Mouse (Mus musculus) heart, embryonic 10.5 days (tissue): ENCODE results near the gene Plxna4. TPM values are rescaled to one million over a fixed set of nuclear protein-coding genes. Genes with fewer than 3 reads are reported as not detected.

Experiments
- DNase-seq: peaks from one replicate; pipeline ENCODE4 v3.0.0-alpha.2; 2017; ENCODE audit warnings: low spot score
- H3K27ac ChIP-seq: fragments of 300-500 bp; sonication (generic); 2 replicates; pipeline ENCODE4 v1.5.1; 2016; ENCODE audit warnings: mild to moderate bottlenecking
- H3K27me3 ChIP-seq: fragments of 300-500 bp; sonication (generic); 2 replicates; pipeline ENCODE4 v1.6.1; 2016; ENCODE audit warnings: mild to moderate bottlenecking; ENCODE audit not compliant: poor library complexity, insufficient read depth, severe bottlenecking
- H3K36me3 ChIP-seq: fragments of 300-500 bp; sonication (generic); 2 replicates; pipeline ENCODE4 v1.6.1; 2016; ENCODE audit warnings: mild to moderate bottlenecking, moderate library complexity
- H3K4me1 ChIP-seq: fragments of 300-500 bp; sonication (generic); 2 replicates; pipeline ENCODE4 v1.6.1; 2016; ENCODE audit warnings: mild to moderate bottlenecking
- H3K4me3 ChIP-seq: fragments of 300-500 bp; sonication (generic); 2 replicates; pipeline ENCODE4 v1.5.1; 2016; ENCODE audit warnings: mild to moderate bottlenecking, moderate library complexity
- H3K9me3 ChIP-seq: fragments of 300-500 bp; sonication (generic); 2 replicates; pipeline ENCODE4 v1.6.1; 2016; ENCODE audit warnings: mild to moderate bottlenecking, moderate library complexity
- WGBS: fragments of 180-500 bp; shearing (Covaris S2); methylation state at CpG from one replicate; pipeline ENCODE4 v1.1.7; 2016; 5-methylcytosine and 5-hydroxymethylcytosine counted together
- polyA plus RNA-seq: library from polyadenylated mRNA; unstranded; fragments of >200 nt; fragmentation: Nextera tagmentation; extraction: Ambion mirVana; gene quantifications from 2 replicates; pipeline ENCODE4 v1.2.1, GENCODE M21; 2016

The Plxna4 gene
- polyA plus RNA-seq, 1 experiment from 2014 or later: 7.8 TPM

DNA sequence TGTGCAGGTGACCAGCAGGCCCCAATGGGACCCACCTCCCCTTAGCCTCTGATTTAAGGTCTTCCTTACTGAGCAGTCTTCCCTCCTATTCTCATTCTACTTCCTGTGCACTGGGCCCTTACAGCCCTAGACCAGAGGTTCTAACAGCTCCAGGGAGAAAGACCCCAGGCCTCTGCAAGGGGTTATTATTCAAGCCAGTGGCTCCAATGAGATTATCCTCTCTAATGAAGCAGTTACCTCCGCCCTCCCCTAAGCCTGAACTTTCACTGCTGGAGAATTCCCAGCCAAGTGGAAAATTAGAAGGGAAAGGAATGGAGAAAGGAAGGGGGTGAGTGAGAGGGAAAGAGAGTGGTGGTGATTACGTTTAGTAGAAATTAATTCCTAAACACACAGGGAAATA lies 345.0 kb downstream of the Plxna4 start:
- Histone ChIP-seq H3K9me3 (no peaks in the 10 kb centered on the region), H3K36me3 (0 out of 2 replicates have a peak, but pooled peaks cover 3% of the 10 kb centered on the region), H3K4me3 (no peak overlapping the region), H3K27ac (no peak overlapping the region), H3K4me1 (peaks cover 14% of the 10 kb centered on the region), H3K27me3 (no peaks in the 10 kb centered on the region)
- 69% methylated on average over 2 of the region's 2 CpGs for WGBS
- DNase-seq: no peak

DNA sequence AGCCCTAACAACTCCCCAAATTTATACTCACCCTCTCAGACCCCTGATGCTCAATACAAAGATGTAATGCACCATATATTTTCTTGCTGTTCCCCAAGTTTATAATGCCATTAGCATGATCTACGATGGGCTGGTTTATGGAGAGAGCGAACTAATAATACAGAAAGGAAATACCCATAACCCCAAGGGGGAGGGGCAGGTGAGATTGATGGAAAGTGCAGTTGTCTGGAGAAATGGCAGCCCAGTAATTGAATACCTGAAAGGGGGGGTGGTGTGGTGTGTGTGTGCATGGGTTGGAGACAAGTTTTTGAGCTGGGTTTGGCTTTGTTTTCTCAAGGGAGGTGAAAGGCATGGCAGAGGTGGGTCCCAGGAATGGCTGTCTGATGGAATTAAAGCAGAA lies 356.6 kb downstream of the Plxna4 start:
- no peak for DNase-seq
- WGBS: 87% methylated on average over 2 of the region's 2 CpGs
- Histone ChIP-seq H3K27ac (no peak overlapping the region), H3K36me3 (peaks cover 14% of the 10 kb centered on the region; the same call in 1 of the 2 replicates), H3K9me3 (no peaks in the 10 kb centered on the region), H3K4me1 (no peaks in the 10 kb centered on the region), H3K27me3 (no peaks in the 10 kb centered on the region), H3K4me3 (no peak overlapping the region)

DNA sequence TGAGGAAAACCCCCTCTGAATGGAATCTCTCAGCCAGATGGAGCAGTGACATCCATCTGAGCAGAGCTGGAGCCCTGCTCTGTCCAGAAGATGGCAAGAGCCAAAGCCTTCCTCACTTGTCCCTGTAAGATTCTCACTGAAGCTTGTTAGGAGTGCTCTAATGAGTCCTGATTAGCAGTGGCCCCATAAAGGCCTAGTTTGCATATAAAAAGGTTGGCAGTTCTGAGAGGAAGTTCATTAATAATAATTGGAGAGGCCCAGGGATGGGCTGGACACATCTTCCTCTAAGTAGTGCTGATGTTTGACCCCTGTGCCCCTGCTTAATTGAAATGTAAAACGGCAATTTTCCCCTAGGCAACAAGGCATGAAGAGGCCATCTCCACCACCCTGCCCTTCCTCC lies 361.4 kb downstream of the Plxna4 start:
- H3K9me3 ChIP-seq: no peaks in the 10 kb centered on the region
- no peak overlapping the region for H3K27ac ChIP-seq
- WGBS: 60% methylated on average over 1 of the region's 1 CpGs
- DNase-seq: no peak
- H3K27me3 ChIP-seq: no peaks in the 10 kb centered on the region
- peaks cover 6% of the 10 kb centered on the region; the same call in 1 of the 2 replicates for H3K36me3 ChIP-seq
- H3K4me1 ChIP-seq: peaks cover 4% of the 10 kb centered on the region; the same call in 1 of the 2 replicates
- no peak overlapping the region for H3K4me3 ChIP-seq

- Histone ChIP-seq H3K4me3 (no peak overlapping the region), H3K9me3 (no peaks in the 10 kb centered on the region), H3K27ac (no peak overlapping the region), H3K27me3 (no peaks in the 10 kb centered on the region), H3K36me3 (peaks cover 4% of the 10 kb centered on the region; the same call in 1 of the 2 replicates), H3K4me1 (peaks cover 17% of the 10 kb centered on the region)
- WGBS: 80% methylated on average over 7 of the region's 7 CpGs
- no peak for DNase-seq
Observed at GRCm38 (mm10) chr6:32224007-32224703, 363.8 kb downstream of the Plxna4 start.

GRCm38 (mm10) chr6:32220765-32221164 lies 367.2 kb downstream of the Plxna4 start:
- Histone ChIP-seq H3K27ac (no peak overlapping the region), H3K27me3 (no peaks in the 10 kb centered on the region), H3K4me3 (no peak overlapping the region), H3K36me3 (peaks cover 4% of the 10 kb centered on the region; the same call in 1 of the 2 replicates), H3K9me3 (no peaks in the 10 kb centered on the region), H3K4me1 (peaks cover 24% of the 10 kb centered on the region)
- no peak for DNase-seq
- 54% methylated on average over 8 of the region's 8 CpGs for WGBS

DNA sequence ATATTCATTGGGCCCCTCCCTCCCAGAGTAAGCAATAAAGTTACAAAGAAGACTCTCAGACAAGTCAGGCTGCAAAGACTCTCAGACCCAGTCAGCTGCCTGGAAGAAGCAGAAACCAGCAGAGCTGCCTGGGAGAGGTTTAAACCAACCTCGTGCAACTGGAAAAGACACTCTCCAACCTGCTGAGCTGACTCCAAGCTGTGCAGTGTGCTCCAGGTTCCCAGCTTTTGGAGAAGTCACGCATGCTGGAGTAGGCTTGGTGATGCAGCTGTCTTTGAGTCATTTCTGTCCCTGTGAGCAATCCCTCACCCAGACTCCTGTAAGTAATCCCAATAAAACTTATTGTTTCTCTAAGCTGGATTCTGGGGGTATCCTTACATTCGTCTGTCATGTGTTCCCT lies 369.4 kb downstream of the Plxna4 start:
- Histone ChIP-seq H3K9me3 (no peaks in the 10 kb centered on the region), H3K36me3 (peaks cover 2% of the 10 kb centered on the region; the same call in 1 of the 2 replicates), H3K27ac (no peak overlapping the region), H3K4me3 (no peak overlapping the region), H3K4me1 (peaks cover 36% of the 10 kb centered on the region), H3K27me3 (no peaks in the 10 kb centered on the region)
- no peak for DNase-seq
- WGBS: 76% methylated on average over 3 of the region's 3 CpGs

DNA sequence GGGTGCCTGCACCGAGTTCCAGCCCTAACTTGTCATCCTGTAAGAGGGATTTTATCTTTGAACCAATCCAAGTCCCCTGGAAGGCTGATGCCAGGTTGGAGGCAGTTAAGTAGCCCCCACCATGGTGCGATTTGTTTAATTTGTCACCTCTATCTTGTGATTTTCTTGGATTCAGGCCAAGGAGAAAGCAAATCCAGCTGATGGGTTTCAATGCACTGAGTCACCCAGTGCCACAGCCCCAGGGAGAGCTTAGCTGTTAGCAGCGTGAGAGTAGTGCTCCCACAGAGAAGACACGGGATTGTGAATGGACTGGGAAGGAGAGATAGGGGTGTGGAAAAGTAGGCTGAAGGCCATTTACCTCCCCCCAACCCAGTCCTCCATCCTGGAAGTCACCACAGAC lies 375.6 kb downstream of the Plxna4 start:
- Histone ChIP-seq H3K36me3 (peaks cover 18% of the 10 kb centered on the region; the same call in 1 of the 2 replicates), H3K27me3 (no peaks in the 10 kb centered on the region), H3K4me3 (no peak overlapping the region), H3K4me1 (peaks cover 27% of the 10 kb centered on the region), H3K9me3 (no peaks in the 10 kb centered on the region), H3K27ac (no peak overlapping the region)
- 31% methylated on average over 4 of the region's 4 CpGs for WGBS
- no peak for DNase-seq

DNA sequence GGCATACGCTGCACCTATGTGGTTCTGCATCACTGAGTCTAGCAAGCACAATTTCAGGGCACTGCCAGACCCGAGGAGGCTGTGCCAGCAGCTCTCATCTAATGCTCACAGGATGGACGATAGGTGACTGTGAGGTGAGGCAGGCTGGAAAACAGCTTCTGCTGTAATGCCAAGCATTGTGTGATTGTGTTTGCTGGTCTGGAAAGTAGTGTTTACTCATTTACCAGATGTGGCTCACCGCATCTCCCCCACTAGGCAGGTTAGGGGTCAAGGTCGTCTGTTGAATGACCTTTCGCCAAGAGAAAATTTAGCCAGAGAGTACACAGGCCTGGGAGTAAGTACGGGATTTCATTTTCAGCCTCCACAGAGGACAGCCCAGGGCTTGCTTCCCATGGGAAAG lies 377.9 kb downstream of the Plxna4 start:
- Histone ChIP-seq H3K4me3 (no peak overlapping the region), H3K9me3 (no peaks in the 10 kb centered on the region), H3K27ac (no peak overlapping the region), H3K4me1 (peaks cover 14% of the 10 kb centered on the region), H3K36me3 (peaks cover 25% of the 10 kb centered on the region; the same call in 1 of the 2 replicates), H3K27me3 (no peaks in the 10 kb centered on the region)
- no peak for DNase-seq
- WGBS: 85% methylated on average over 7 of the region's 7 CpGs

DNA sequence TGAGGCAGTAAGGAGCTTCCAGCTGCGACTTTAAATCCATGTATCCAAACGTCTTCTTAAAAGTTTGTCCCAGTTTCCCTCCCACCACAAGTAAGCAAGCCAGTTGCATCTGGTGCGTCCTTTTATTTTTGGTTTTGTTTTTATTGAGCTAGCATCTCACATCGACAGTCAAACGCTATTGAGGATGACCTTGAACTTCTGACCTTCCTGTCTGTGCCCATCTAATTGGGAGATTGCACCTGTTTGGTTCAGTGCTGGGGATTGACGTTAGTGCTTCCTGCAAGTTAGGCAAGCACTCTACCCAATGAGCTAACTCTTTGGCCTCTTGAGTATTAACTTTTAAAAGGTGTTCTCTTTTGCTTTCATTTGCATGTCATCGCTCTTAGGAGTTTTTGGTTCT lies 379.0 kb downstream of the Plxna4 start:
- Histone ChIP-seq H3K27ac (no peak overlapping the region), H3K4me3 (no peak overlapping the region), H3K36me3 (peaks cover 26% of the 10 kb centered on the region; the same call in 1 of the 2 replicates), H3K4me1 (peaks cover 8% of the 10 kb centered on the region; the same call in 1 of the 2 replicates), H3K9me3 (no peaks in the 10 kb centered on the region), H3K27me3 (no peaks in the 10 kb centered on the region)
- DNase-seq: no peak
- WGBS: 80% methylated on average over 7 of the region's 7 CpGs

DNA sequence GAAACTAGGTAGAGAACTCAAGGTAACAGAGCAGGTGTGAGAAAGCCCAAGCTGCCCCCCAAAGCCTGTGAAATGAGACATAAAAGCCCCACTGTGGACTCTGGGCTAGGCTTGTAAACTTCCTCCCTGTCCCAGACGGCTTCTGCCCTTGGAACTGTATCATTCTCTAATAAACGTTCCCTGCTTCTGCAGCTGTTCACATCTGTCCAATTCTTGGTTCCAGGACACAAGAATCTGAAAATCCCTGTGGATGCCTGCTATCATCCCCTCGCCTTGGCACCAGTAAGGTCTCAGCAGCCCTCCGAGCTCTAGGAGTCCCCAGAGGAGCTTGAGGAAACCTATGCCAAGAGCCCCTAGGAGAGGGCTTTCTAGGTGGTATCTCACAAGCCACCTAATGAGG lies 383.7 kb downstream of the Plxna4 start:
- Histone ChIP-seq H3K4me1 (no peaks in the 10 kb centered on the region), H3K4me3 (no peak overlapping the region), H3K27ac (no peak overlapping the region), H3K36me3 (peaks cover 40% of the 10 kb centered on the region; the same call in 1 of the 2 replicates), H3K9me3 (no peaks in the 10 kb centered on the region), H3K27me3 (no peaks in the 10 kb centered on the region)
- 85% methylated on average over 4 of the region's 4 CpGs for WGBS
- DNase-seq: no peak

- H3K36me3 ChIP-seq: peaks cover 35% of the 10 kb centered on the region; the same call in 1 of the 2 replicates
- H3K4me3 ChIP-seq: no peak overlapping the region
- H3K4me1 ChIP-seq: no peaks in the 10 kb centered on the region
- no peak for DNase-seq
- no peak overlapping the region for H3K27ac ChIP-seq
- whole genome bisulfite sequencing: 58% methylated on average over 4 of the region's 4 CpGs
- no peaks in the 10 kb centered on the region for H3K9me3 ChIP-seq
- H3K27me3 ChIP-seq: no peaks in the 10 kb centered on the region
Observed at GRCm38 (mm10) chr6:32203389-32203788, 384.6 kb downstream of the Plxna4 start.

DNA sequence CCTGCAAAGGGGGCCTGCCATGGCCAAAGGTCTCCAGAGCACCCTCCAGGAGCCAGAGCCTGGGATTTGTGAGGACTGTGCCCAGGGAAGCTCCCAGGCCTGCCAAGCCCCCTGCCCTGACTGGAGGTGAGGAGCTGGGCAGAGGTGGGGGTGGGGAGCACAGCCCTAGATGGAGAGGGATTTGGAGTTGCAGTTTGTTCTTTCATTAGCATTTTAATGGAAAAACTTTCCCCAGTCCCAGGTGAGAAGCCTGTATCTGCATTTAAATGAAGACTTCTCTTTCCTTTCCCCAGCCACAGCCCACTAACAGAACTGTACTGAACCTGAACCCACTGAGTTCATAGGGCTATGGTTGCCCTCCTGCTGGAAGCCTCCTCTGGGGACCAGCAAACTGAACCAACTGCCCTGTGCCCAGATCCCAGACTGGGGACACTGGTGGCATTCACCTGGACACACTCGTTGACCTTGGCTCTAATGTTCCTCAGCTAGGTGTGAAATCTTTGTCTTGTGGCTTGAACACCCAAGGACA lies 385.3 kb downstream of the Plxna4 start:
- H3K4me3 ChIP-seq: no peak overlapping the region
- WGBS: 16% methylated on average over 1 of the region's 1 CpGs

DNA sequence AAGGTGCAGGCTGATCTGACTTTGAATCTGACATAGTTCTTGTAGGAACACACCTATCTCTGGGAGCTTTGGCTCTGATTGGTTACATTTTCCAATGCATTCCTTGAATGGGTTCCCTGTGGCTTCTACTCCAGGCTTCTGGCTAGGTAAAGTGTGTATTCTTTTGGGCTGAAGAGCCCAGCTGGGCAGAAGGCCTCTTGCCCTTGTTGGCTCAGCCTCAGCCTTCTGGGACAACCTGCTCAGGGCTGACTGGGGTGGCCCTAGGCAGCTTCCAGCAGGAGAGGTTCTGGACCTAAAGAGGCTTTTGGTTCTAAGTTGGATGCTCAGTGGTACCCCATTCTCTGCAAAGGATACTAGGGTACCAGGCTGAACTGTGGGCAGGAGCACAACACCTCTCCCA lies 386.5 kb downstream of the Plxna4 start:
- no peak overlapping the region for H3K4me3 ChIP-seq
- no peak overlapping the region for H3K27ac ChIP-seq
- no peaks in the 10 kb centered on the region for H3K4me1 ChIP-seq
- DNase-seq: no peak
- no peaks in the 10 kb centered on the region for H3K27me3 ChIP-seq
- H3K9me3 ChIP-seq: no peaks in the 10 kb centered on the region
- peaks cover 48% of the 10 kb centered on the region; the same call in 1 of the 2 replicates for H3K36me3 ChIP-seq

More for the DNA sequence above, 385.3 kb downstream of the Plxna4 start:
- DNase-seq: no peak
- peaks cover 41% of the 10 kb centered on the region; the same call in 1 of the 2 replicates for H3K36me3 ChIP-seq
- no peak overlapping the region for H3K27ac ChIP-seq
- no peaks in the 10 kb centered on the region for H3K9me3 ChIP-seq
- no peaks in the 10 kb centered on the region for H3K27me3 ChIP-seq
- H3K4me1 ChIP-seq: no peaks in the 10 kb centered on the region
